Mouse (Mus musculus): Measurements from ENCODE around the gene Stxbp5l. TPM values are rescaled to one million over a fixed set of nuclear protein-coding genes. Genes with fewer than 3 reads are reported as not detected.

Gene Stxbp5l
- polyA plus RNA-seq (2015; fragmentation: Nextera tagmentation; extraction: Ambion mirVana) = 0.16 and 0.31 TPM in 2 replicates

GRCm38 (mm10) chr16:37384821-37385344, at the start of gene Stxbp5l:
Stxbp5l (minus strand) TSS chr16:37384962.
- H3K4me2 ChIP-seq = peak within 1 kb of the TSS; percentile 98
- peak within 1 kb of the TSS; percentile 66 for H3K9ac ChIP-seq
- H3K4me1 ChIP-seq = peaks cover 14% of the 10 kb centered on the region
- no peak within 1 kb of the TSS for H3K27ac ChIP-seq (replicated peaks)
- no peaks in the 10 kb centered on the region for H3K9me3 ChIP-seq
- no peaks in the 10 kb centered on the region for H3K36me3 ChIP-seq
- peak; percentile 93 for ATAC-seq (ENCODE audit: extremely low read depth, insufficient number of reproducible peaks, low FRiP score, low TSS enrichment)
- H3K27me3 ChIP-seq (replicated peaks) = peaks cover 29% of the 10 kb centered on the region
- peak within 1 kb of the TSS; percentile 61 for H3K4me3 ChIP-seq
- 1% methylated on average over 33 of the region's 33 CpGs for WGBS

GRCm38 (mm10) chr16:37433418-37434204, 48.8 kb upstream of the Stxbp5l start:
- Histone ChIP-seq H3K36me3 (no peaks in the 10 kb centered on the region), H3K4me3 (no peak overlapping the region), H3K4me1 (peaks cover 6% of the 10 kb centered on the region), H3K9ac (no peak overlapping the region), H3K27me3 (replicated peaks) (no peaks in the 10 kb centered on the region), H3K9me3 (no peaks in the 10 kb centered on the region), H3K4me2 (no peak overlapping the region), H3K27ac (replicated peaks) (no peak overlapping the region)
- 52% methylated on average over 5 of the region's 5 CpGs for WGBS
- ATAC-seq (ENCODE audit: extremely low read depth, insufficient number of reproducible peaks, low FRiP score, low TSS enrichment) = no peak; the same call in 1 of the 2 replicates

- no peaks in the 10 kb centered on the region for H3K27me3 ChIP-seq (replicated peaks)
- no peaks in the 10 kb centered on the region for H3K36me3 ChIP-seq
- H3K9ac ChIP-seq = no peak overlapping the region
- no peak overlapping the region for H3K27ac ChIP-seq (replicated peaks)
- H3K9me3 ChIP-seq = no peaks in the 10 kb centered on the region
- no peak overlapping the region for H3K4me2 ChIP-seq
- ATAC-seq (ENCODE audit: extremely low read depth, insufficient number of reproducible peaks, low FRiP score, low TSS enrichment) = no peak
- 61% methylated on average over 1 of the region's 1 CpGs for WGBS
- H3K4me3 ChIP-seq = no peak overlapping the region
- H3K4me1 ChIP-seq = no peaks in the 10 kb centered on the region
Measured at GRCm38 (mm10) chr16:37425434-37425833, 40.7 kb upstream of the Stxbp5l start.

- no peak for ATAC-seq (ENCODE audit: extremely low read depth, insufficient number of reproducible peaks, low FRiP score, low TSS enrichment)
- Histone ChIP-seq H3K9ac (no peak overlapping the region), H3K27me3 (replicated peaks) (no peaks in the 10 kb centered on the region), H3K36me3 (no peaks in the 10 kb centered on the region), H3K4me3 (no peak overlapping the region), H3K9me3 (no peaks in the 10 kb centered on the region), H3K27ac (replicated peaks) (no peak overlapping the region), H3K4me2 (no peak overlapping the region), H3K4me1 (no peaks in the 10 kb centered on the region)
- WGBS = 76% methylated on average over 5 of the region's 5 CpGs
Measured at GRCm38 (mm10) chr16:37422874-37423273, 38.1 kb upstream of the Stxbp5l start.

- no peaks in the 10 kb centered on the region for H3K27me3 ChIP-seq (replicated peaks)
- ATAC-seq (ENCODE audit: extremely low read depth, insufficient number of reproducible peaks, low FRiP score, low TSS enrichment) = no peak
- H3K27ac ChIP-seq (replicated peaks) = no peak overlapping the region
- no peak overlapping the region for H3K4me2 ChIP-seq
- H3K36me3 ChIP-seq = no peaks in the 10 kb centered on the region
- no peak overlapping the region for H3K9ac ChIP-seq
- H3K9me3 ChIP-seq = no peaks in the 10 kb centered on the region
- no peak overlapping the region for H3K4me3 ChIP-seq
- no peaks in the 10 kb centered on the region for H3K4me1 ChIP-seq
- 85% methylated on average over 3 of the region's 3 CpGs for WGBS
Measured at GRCm38 (mm10) chr16:37421851-37422250, 37.1 kb upstream of the Stxbp5l start.

- H3K27ac ChIP-seq (replicated peaks) = no peak overlapping the region
- no peaks in the 10 kb centered on the region for H3K4me1 ChIP-seq
- no peak overlapping the region for H3K4me2 ChIP-seq
- no peak overlapping the region for H3K4me3 ChIP-seq
- whole genome bisulfite sequencing = 71% methylated on average over 2 of the region's 2 CpGs
- no peaks in the 10 kb centered on the region for H3K9me3 ChIP-seq
- ATAC-seq (ENCODE audit: extremely low read depth, insufficient number of reproducible peaks, low FRiP score, low TSS enrichment) = no peak
- H3K9ac ChIP-seq = no peak overlapping the region
- no peaks in the 10 kb centered on the region for H3K27me3 ChIP-seq (replicated peaks)
- H3K36me3 ChIP-seq = no peaks in the 10 kb centered on the region
Measured at GRCm38 (mm10) chr16:37420512-37420911, 35.8 kb upstream of the Stxbp5l start.

- Histone ChIP-seq H3K4me3 (no peak overlapping the region), H3K36me3 (no peaks in the 10 kb centered on the region), H3K4me2 (no peak overlapping the region), H3K27me3 (replicated peaks) (no peaks in the 10 kb centered on the region; the same call in 1 of the 2 replicates), H3K9ac (no peak overlapping the region), H3K27ac (replicated peaks) (no peak overlapping the region), H3K4me1 (peaks cover 4% of the 10 kb centered on the region; the same call in 1 of the 2 replicates), H3K9me3 (no peaks in the 10 kb centered on the region)
- no peak for ATAC-seq (ENCODE audit: extremely low read depth, insufficient number of reproducible peaks, low FRiP score, low TSS enrichment)
- 66% methylated on average over 4 of the region's 4 CpGs for WGBS
Measured at GRCm38 (mm10) chr16:37405536-37405935, 20.8 kb upstream of the Stxbp5l start.

- no peaks in the 10 kb centered on the region; the same call in 1 of the 2 replicates for H3K27me3 ChIP-seq (replicated peaks)
- H3K27ac ChIP-seq (replicated peaks) = no peak overlapping the region
- no peak overlapping the region for H3K9ac ChIP-seq
- no peak overlapping the region for H3K4me2 ChIP-seq
- H3K36me3 ChIP-seq = no peaks in the 10 kb centered on the region
- peaks cover 4% of the 10 kb centered on the region; the same call in 1 of the 2 replicates for H3K4me1 ChIP-seq
- ATAC-seq (ENCODE audit: extremely low read depth, insufficient number of reproducible peaks, low FRiP score, low TSS enrichment) = no peak
- no peaks in the 10 kb centered on the region for H3K9me3 ChIP-seq
- no peak overlapping the region for H3K4me3 ChIP-seq
- 43% methylated on average over 1 of the region's 1 CpGs for whole genome bisulfite sequencing
Measured at GRCm38 (mm10) chr16:37404922-37405321, 20.2 kb upstream of the Stxbp5l start.

GRCm38 (mm10) chr16:37389964-37390363, 5.2 kb upstream of the Stxbp5l start:
- no peak for ATAC-seq (ENCODE audit: extremely low read depth, insufficient number of reproducible peaks, low FRiP score, low TSS enrichment)
- Histone ChIP-seq H3K4me1 (0 out of 2 replicates have a peak, but pooled peaks cover 3% of the 10 kb centered on the region), H3K4me3 (no peak overlapping the region), H3K4me2 (no peak overlapping the region), H3K27ac (replicated peaks) (no peak overlapping the region), H3K27me3 (replicated peaks) (peaks cover 9% of the 10 kb centered on the region; the same call in 1 of the 2 replicates), H3K9me3 (no peaks in the 10 kb centered on the region), H3K9ac (no peak overlapping the region), H3K36me3 (no peaks in the 10 kb centered on the region)

- Histone ChIP-seq H3K36me3 (no peaks in the 10 kb centered on the region), H3K9ac (no peak overlapping the region), H3K27ac (replicated peaks) (no peak overlapping the region), H3K27me3 (replicated peaks) (peaks cover 13% of the 10 kb centered on the region; the same call in 1 of the 2 replicates), H3K9me3 (no peaks in the 10 kb centered on the region), H3K4me2 (no peak overlapping the region), H3K4me1 (peaks cover 6% of the 10 kb centered on the region), H3K4me3 (no peak overlapping the region)
- no peak for ATAC-seq (ENCODE audit: extremely low read depth, insufficient number of reproducible peaks, low FRiP score, low TSS enrichment)
- 70% methylated on average over 4 of the region's 4 CpGs for WGBS
Measured at GRCm38 (mm10) chr16:37389201-37389905, 4.6 kb upstream of the Stxbp5l start.

GRCm38 (mm10) chr16:37384369-37384768, 393 bp downstream of the Stxbp5l start:
- Histone ChIP-seq H3K9me3 (no peaks in the 10 kb centered on the region), H3K27ac (replicated peaks) (no peak overlapping the region), H3K9ac (peak overlapping the region; percentile 66), H3K27me3 (replicated peaks) (peaks cover 29% of the 10 kb centered on the region), H3K4me3 (peak overlapping the region; percentile 61), H3K4me1 (peaks cover 14% of the 10 kb centered on the region), H3K36me3 (no peaks in the 10 kb centered on the region), H3K4me2 (peak overlapping the region; percentile 98)
- ATAC-seq (ENCODE audit: extremely low read depth, insufficient number of reproducible peaks, low FRiP score, low TSS enrichment) = peak; percentile 51; the same call in 1 of the 2 replicates
- WGBS = under 1% methylated on average over 22 of the region's 30 CpGs

Measured in heart, embryonic 13.5 days (tissue).